Mouse (Mus musculus) myocyte (in vitro differentiated cells): ENCODE data around the gene Mut. TPM values are rescaled to one million over a fixed set of nuclear protein-coding genes. Genes with fewer than 3 reads are reported as not detected.
A peak's percentile ranks its signal among the peaks of the same experiment; 100 is the strongest.

Experiments
- H3K27me3 ChIP-seq: one replicate; pipeline ENCODE4 v1.6.1; 2011; ENCODE audit not compliant: control insufficient read depth, insufficient read depth, insufficient read length
- H3K36me3 ChIP-seq: one replicate; pipeline ENCODE4 v1.6.1; 2011; ENCODE audit not compliant: control insufficient read depth, insufficient read depth
- H3K4me2 ChIP-seq: one replicate; pipeline ENCODE4 v1.6.1; 2011; ENCODE audit warnings: low read depth, control low read depth
- H3K4me3 ChIP-seq: one replicate; pipeline ENCODE4 v1.5.1; 2011; ENCODE audit warnings: mild to moderate bottlenecking, control low read depth, moderate library complexity
- H3K79me2 ChIP-seq: one replicate; pipeline ENCODE4 v1.6.1; 2011; ENCODE audit not compliant: control insufficient read depth, insufficient read depth
- H3ac ChIP-seq: one replicate; pipeline ENCODE4 v1.6.1; 2011; ENCODE audit not compliant: control insufficient read depth, insufficient read length
- CEBPB ChIP-seq: IDR thresholded peaks from 2 replicates; pipeline ENCODE4 v1.6.1; 2011; ENCODE audit warnings: mild to moderate bottlenecking, moderate library complexity; ENCODE audit not compliant: poor library complexity, insufficient read depth, severe bottlenecking
- E2F4 ChIP-seq: IDR thresholded peaks from one replicate; pipeline ENCODE4 v1.6.1; 2011; ENCODE audit warnings: mild to moderate bottlenecking, control low read depth, moderate library complexity; ENCODE audit not compliant: insufficient read depth
- MAX ChIP-seq: IDR thresholded peaks from one replicate; pipeline ENCODE4 v1.6.1; 2011; ENCODE audit warnings: low read depth, mild to moderate bottlenecking, control low read depth
- MYOD1 ChIP-seq, 3 experiments: IDR thresholded peaks; one replicate each; pipeline ENCODE4 v1.6.1; 2011; ENCODE audit warnings: control low read depth in 2 of 3, low read depth in 2 of 3, mild to moderate bottlenecking in 2 of 3, moderate library complexity in 1 of 3; ENCODE audit not compliant: insufficient read length in 2 of 3, control insufficient read depth in 1 of 3
- MYOG ChIP-seq, 3 experiments: IDR thresholded peaks; one replicate each; pipeline ENCODE4 v1.6.1; 2011; ENCODE audit warnings: control low read depth in 2 of 3, low read depth in 2 of 3, mild to moderate bottlenecking in 2 of 3; ENCODE audit not compliant: insufficient read length in 2 of 3, control insufficient read depth in 1 of 3, insufficient read depth in 1 of 3
- POLR2A ChIP-seq: IDR thresholded peaks from one replicate; pipeline ENCODE4 v1.6.1; 2011; ENCODE audit warnings: low read depth, mild to moderate bottlenecking, control low read depth, moderate library complexity; ENCODE audit not compliant: insufficient read length
- POLR2AphosphoS2 ChIP-seq: IDR thresholded peaks from one replicate; pipeline ENCODE4 v1.6.1; 2011; ENCODE audit warnings: low read depth, control low read depth; ENCODE audit not compliant: insufficient read length
- REST ChIP-seq: IDR thresholded peaks from one replicate; pipeline ENCODE4 v1.6.1; 2011; ENCODE audit warnings: mild to moderate bottlenecking, control low read depth, moderate library complexity; ENCODE audit not compliant: insufficient read depth, insufficient read length
- SRF ChIP-seq: IDR thresholded peaks from one replicate; pipeline ENCODE4 v1.6.1; 2011; ENCODE audit warnings: low read depth; ENCODE audit not compliant: control insufficient read depth, insufficient read length
- TCF12 ChIP-seq: IDR thresholded peaks from one replicate; pipeline ENCODE4 v1.6.1; 2011; ENCODE audit warnings: mild to moderate bottlenecking, control low read depth; ENCODE audit not compliant: poor library complexity, insufficient read depth, severe bottlenecking
- TCF3 ChIP-seq: IDR thresholded peaks from one replicate; pipeline ENCODE4 v1.6.1; 2011; ENCODE audit warnings: low read depth, control low read depth; ENCODE audit not compliant: insufficient read length
- USF1 ChIP-seq: IDR thresholded peaks from one replicate; pipeline ENCODE4 v1.6.1; 2011; ENCODE audit warnings: low read depth, mild to moderate bottlenecking, control low read depth, moderate library complexity
- polyA plus RNA-seq: library from polyadenylated mRNA; unstranded; fragments of >200 nt; fragmentation: generic; extraction: Trizol; gene quantifications from one replicate; pipeline ENCODE4 v1.2.1, GENCODE M21; 2012; ENCODE audit warnings: missing spikeins

Mut gene
- polyA plus RNA-seq, 1 experiment, result 9.3 TPM

- Histone ChIP-seq H3K4me2 (no peak overlapping the region), H3K4me3 (no peak overlapping the region), H3ac (no peak overlapping the region), H3K36me3 (no peaks in the 10 kb centered on the region), H3K27me3 (no peaks in the 10 kb centered on the region), H3K79me2 (no peaks in the 10 kb centered on the region)
- TF ChIP-seq SRF, result no peak
- TF ChIP-seq USF1, result no peak
- no peak for TF ChIP-seq TCF12
- no peak for TF ChIP-seq MYOD1 (IDR thresholded peaks at IDR 0.05; ENCODE audit: control insufficient read depth in 1 of 3, insufficient read length in 2 of 3, low read depth in 2 of 3)
- TF ChIP-seq REST, result no peak
Measured at GRCm38 (mm10) chr17:40915499-40915898, 19.0 kb upstream of the Mut start.

- peaks cover 8% of the 10 kb centered on the region for H3K36me3 ChIP-seq
- H3K4me3 ChIP-seq, result peak overlapping the region; percentile 67
- TF ChIP-seq USF1, result no peak
- no peak for TF ChIP-seq E2F4
- TF ChIP-seq CEBPB, result no peak
- TF ChIP-seq POLR2A, result no peak
- TF ChIP-seq POLR2AphosphoS2, result no peak
- no peak for TF ChIP-seq SRF
- no peak for TF ChIP-seq REST
- no peak for TF ChIP-seq TCF3
- TF ChIP-seq TCF12, result no peak
- no peak for TF ChIP-seq MYOD1 (IDR thresholded peaks at IDR 0.05; ENCODE audit: control insufficient read depth in 1 of 3, insufficient read length in 2 of 3, low read depth in 2 of 3)
- TF ChIP-seq MAX, result no peak
- no peak for TF ChIP-seq MYOG (IDR thresholded peaks at IDR 0.05; ENCODE audit: control insufficient read depth in 1 of 3, insufficient read depth in 1 of 3, insufficient read length in 2 of 3, low read depth in 2 of 3)
- H3ac ChIP-seq, result no peak overlapping the region
- peaks cover 8% of the 10 kb centered on the region for H3K79me2 ChIP-seq
- H3K4me2 ChIP-seq, result peak overlapping the region; percentile 91
- H3K27me3 ChIP-seq, result no peaks in the 10 kb centered on the region
Measured at GRCm38 (mm10) chr17:40933985-40934384, 500 bp upstream of the Mut start.

GRCm38 (mm10) chr17:40948518-40948917, 14.0 kb downstream of the Mut start:
- H3ac ChIP-seq, result no peak overlapping the region
- peaks cover 2% of the 10 kb centered on the region for H3K36me3 ChIP-seq
- H3K27me3 ChIP-seq, result no peaks in the 10 kb centered on the region
- H3K4me3 ChIP-seq, result no peak overlapping the region
- TF ChIP-seq MYOG (IDR thresholded peaks at IDR 0.05; ENCODE audit: control insufficient read depth in 1 of 3, insufficient read depth in 1 of 3, insufficient read length in 2 of 3, low read depth in 2 of 3) (no peak), POLR2AphosphoS2 (no peak), SRF (no peak), MAX (no peak), MYOD1 (IDR thresholded peaks at IDR 0.05; ENCODE audit: control insufficient read depth in 1 of 3, insufficient read length in 2 of 3, low read depth in 2 of 3) (no peak), USF1 (no peak)
- H3K79me2 ChIP-seq, result no peaks in the 10 kb centered on the region
- H3K4me2 ChIP-seq, result no peak overlapping the region

- TF ChIP-seq MYOD1 (IDR thresholded peaks at IDR 0.05; ENCODE audit: control insufficient read depth in 1 of 3, insufficient read length in 2 of 3, low read depth in 2 of 3), result no peak
- TF ChIP-seq CEBPB, result no peak
- TF ChIP-seq MAX, result no peak
- TF ChIP-seq TCF3, result no peak
- no peak for TF ChIP-seq POLR2A
- TF ChIP-seq E2F4, result no peak
- TF ChIP-seq POLR2AphosphoS2, result no peak
- no peak for TF ChIP-seq USF1
- no peak for TF ChIP-seq MYOG (IDR thresholded peaks at IDR 0.05; ENCODE audit: control insufficient read depth in 1 of 3, insufficient read depth in 1 of 3, insufficient read length in 2 of 3, low read depth in 2 of 3)
- no peak for TF ChIP-seq SRF
- TF ChIP-seq REST, result no peak
- TF ChIP-seq TCF12, result no peak
- no peaks in the 10 kb centered on the region for H3K79me2 ChIP-seq
- H3K4me3 ChIP-seq, result no peak overlapping the region
- no peaks in the 10 kb centered on the region for H3K27me3 ChIP-seq
- no peak overlapping the region for H3ac ChIP-seq
- no peak overlapping the region for H3K4me2 ChIP-seq
- no peaks in the 10 kb centered on the region for H3K36me3 ChIP-seq
Measured at GRCm38 (mm10) chr17:40977914-40978313, 43.4 kb downstream of the Mut start.

GRCm38 (mm10) chr17:40992102-40992501, 57.6 kb downstream of the Mut start:
- H3K27me3 ChIP-seq, result no peaks in the 10 kb centered on the region
- no peak overlapping the region for H3K4me2 ChIP-seq
- H3K79me2 ChIP-seq, result no peaks in the 10 kb centered on the region
- no peak overlapping the region for H3ac ChIP-seq
- no peak for TF ChIP-seq REST
- no peak for TF ChIP-seq MYOG (IDR thresholded peaks at IDR 0.05; ENCODE audit: control insufficient read depth in 1 of 3, insufficient read depth in 1 of 3, insufficient read length in 2 of 3, low read depth in 2 of 3)
- TF ChIP-seq TCF3, result no peak
- H3K36me3 ChIP-seq, result no peaks in the 10 kb centered on the region
- H3K4me3 ChIP-seq, result no peak overlapping the region

Other genes with a start within 250 kb of the Mut start
- not detected for gene Esp1, start 207.6 kb upstream of the Mut start, polyA plus RNA-seq
- gene Crisp2, start 127.7 kb upstream of the Mut start, polyA plus RNA-seq, result not detected
- gene Rhag, start 123.6 kb upstream of the Mut start, polyA plus RNA-seq, result not detected
- gene 9130008F23Rik, start 54.1 kb upstream of the Mut start, polyA plus RNA-seq, result 1.2 TPM
- not detected for gene Glyatl3, start 20.3 kb upstream of the Mut start, polyA plus RNA-seq
- 4.9 TPM for gene Cenpq, start 362 bp downstream of the Mut start, polyA plus RNA-seq